Mouse (Mus musculus): Measurements from ENCODE around the gene Slc30a1. TPM values are rescaled to one million over a fixed set of nuclear protein-coding genes. Genes with fewer than 3 reads are reported as not detected.

Gene Slc30a1
- polyA plus RNA-seq, 1 experiment from 2014 or later = 3.1 TPM

- Histone ChIP-seq H3K4me2 (no peak overlapping the region), H3K27ac (no peak overlapping the region), H3K4me1 (0 out of 2 replicates have a peak, but pooled peaks cover 3% of the 10 kb centered on the region), H3K9ac (no peak overlapping the region), H3K27me3 (no peaks in the 10 kb centered on the region), H3K9me3 (no peaks in the 10 kb centered on the region), H3K4me3 (no peak overlapping the region), H3K36me3 (no peaks in the 10 kb centered on the region)
- ATAC-seq (ENCODE audit: borderline replicate concordance, extremely low read depth, low FRiP score, low TSS enrichment) = no peak
- WGBS = 62% methylated on average over 7 of the region's 7 CpGs
These were observed 21.8 kb downstream of the Slc30a1 start for GRCm38 (mm10) chr1:191928345-191928744.

- Histone ChIP-seq H3K36me3 (no peaks in the 10 kb centered on the region), H3K9ac (no peak overlapping the region), H3K27ac (no peak overlapping the region), H3K9me3 (no peaks in the 10 kb centered on the region), H3K27me3 (no peaks in the 10 kb centered on the region), H3K4me1 (0 out of 2 replicates have a peak, but pooled peaks cover 3% of the 10 kb centered on the region), H3K4me3 (no peak overlapping the region), H3K4me2 (no peak overlapping the region)
- 66% methylated on average over 8 of the region's 8 CpGs for WGBS
- no peak for ATAC-seq (ENCODE audit: borderline replicate concordance, extremely low read depth, low FRiP score, low TSS enrichment)
These were observed 22.5 kb downstream of the Slc30a1 start for GRCm38 (mm10) chr1:191929065-191929464.

GRCm38 (mm10) chr1:191929897-191930524, 23.4 kb downstream of the Slc30a1 start:
- H3K27me3 ChIP-seq = no peaks in the 10 kb centered on the region
- no peak for ATAC-seq (ENCODE audit: borderline replicate concordance, extremely low read depth, low FRiP score, low TSS enrichment)
- 0 out of 2 replicates have a peak, but pooled peaks cover 3% of the 10 kb centered on the region for H3K4me1 ChIP-seq
- no peak overlapping the region for H3K9ac ChIP-seq
- 69% methylated on average over 12 of the region's 12 CpGs for WGBS
- H3K4me2 ChIP-seq = no peak overlapping the region
- no peak overlapping the region for H3K4me3 ChIP-seq
- no peaks in the 10 kb centered on the region for H3K36me3 ChIP-seq
- H3K27ac ChIP-seq = no peak overlapping the region
- H3K9me3 ChIP-seq = no peaks in the 10 kb centered on the region

- H3K4me1 ChIP-seq = 0 out of 2 replicates have a peak, but pooled peaks cover 3% of the 10 kb centered on the region
- H3K9me3 ChIP-seq = no peaks in the 10 kb centered on the region
- H3K9ac ChIP-seq = no peak overlapping the region
- H3K4me2 ChIP-seq = no peak overlapping the region
- no peak for ATAC-seq (ENCODE audit: borderline replicate concordance, extremely low read depth, low FRiP score, low TSS enrichment)
- H3K27ac ChIP-seq = no peak overlapping the region
- H3K36me3 ChIP-seq = no peaks in the 10 kb centered on the region
- H3K27me3 ChIP-seq = no peaks in the 10 kb centered on the region
- 77% methylated on average over 3 of the region's 3 CpGs for WGBS
- H3K4me3 ChIP-seq = no peak overlapping the region
These were observed 24.0 kb downstream of the Slc30a1 start for GRCm38 (mm10) chr1:191930525-191931105.

GRCm38 (mm10) chr1:191932286-191932985, 25.9 kb downstream of the Slc30a1 start:
- 48% methylated on average over 8 of the region's 8 CpGs for WGBS
- Histone ChIP-seq H3K4me2 (no peak overlapping the region), H3K27ac (no peak overlapping the region), H3K36me3 (no peaks in the 10 kb centered on the region), H3K4me3 (no peak overlapping the region), H3K4me1 (0 out of 2 replicates have a peak, but pooled peaks cover 3% of the 10 kb centered on the region), H3K27me3 (no peaks in the 10 kb centered on the region), H3K9ac (no peak overlapping the region), H3K9me3 (no peaks in the 10 kb centered on the region)
- ATAC-seq (ENCODE audit: borderline replicate concordance, extremely low read depth, low FRiP score, low TSS enrichment) = no peak

- 64% methylated on average over 4 of the region's 4 CpGs for WGBS
- ATAC-seq (ENCODE audit: borderline replicate concordance, extremely low read depth, low FRiP score, low TSS enrichment) = no peak
These were observed 26.5 kb downstream of the Slc30a1 start for GRCm38 (mm10) chr1:191932986-191933632.

GRCm38 (mm10) chr1:191943638-191944037, 37.1 kb downstream of the Slc30a1 start:
- ATAC-seq (ENCODE audit: borderline replicate concordance, extremely low read depth, low FRiP score, low TSS enrichment) = no peak; the same call in 1 of the 2 replicates
- Histone ChIP-seq H3K4me1 (no peaks in the 10 kb centered on the region), H3K9ac (no peak overlapping the region), H3K9me3 (no peaks in the 10 kb centered on the region), H3K36me3 (no peaks in the 10 kb centered on the region), H3K4me2 (no peak overlapping the region), H3K27me3 (no peaks in the 10 kb centered on the region), H3K27ac (no peak overlapping the region), H3K4me3 (no peak overlapping the region)
- 67% methylated on average over 6 of the region's 6 CpGs for WGBS

More at GRCm38 (mm10) chr1:191932986-191933632, 26.5 kb downstream of the Slc30a1 start:
- Histone ChIP-seq H3K27ac (no peak overlapping the region), H3K4me3 (no peak overlapping the region), H3K4me1 (0 out of 2 replicates have a peak, but pooled peaks cover 1% of the 10 kb centered on the region), H3K36me3 (no peaks in the 10 kb centered on the region), H3K9ac (no peak overlapping the region), H3K4me2 (no peak overlapping the region), H3K27me3 (no peaks in the 10 kb centered on the region), H3K9me3 (no peaks in the 10 kb centered on the region)

GRCm38 (mm10) chr1:191945341-191945740, 38.8 kb downstream of the Slc30a1 start:
- Histone ChIP-seq H3K27ac (no peak overlapping the region), H3K4me3 (no peak overlapping the region), H3K4me1 (no peaks in the 10 kb centered on the region), H3K36me3 (no peaks in the 10 kb centered on the region), H3K4me2 (no peak overlapping the region), H3K9ac (no peak overlapping the region), H3K9me3 (no peaks in the 10 kb centered on the region), H3K27me3 (no peaks in the 10 kb centered on the region)
- no peak for ATAC-seq (ENCODE audit: borderline replicate concordance, extremely low read depth, low FRiP score, low TSS enrichment)
- 91% methylated on average over 8 of the region's 8 CpGs for WGBS

- ATAC-seq (ENCODE audit: borderline replicate concordance, extremely low read depth, low FRiP score, low TSS enrichment) = no peak
- Histone ChIP-seq H3K4me2 (no peak overlapping the region), H3K27ac (no peak overlapping the region), H3K9ac (no peak overlapping the region), H3K36me3 (no peaks in the 10 kb centered on the region), H3K9me3 (no peaks in the 10 kb centered on the region), H3K4me3 (no peak overlapping the region), H3K27me3 (no peaks in the 10 kb centered on the region), H3K4me1 (no peaks in the 10 kb centered on the region)
- WGBS = 76% methylated on average over 5 of the region's 5 CpGs
These were observed 39.2 kb downstream of the Slc30a1 start for GRCm38 (mm10) chr1:191945756-191946155.

- Histone ChIP-seq H3K9me3 (no peaks in the 10 kb centered on the region), H3K4me1 (no peaks in the 10 kb centered on the region), H3K4me2 (no peak overlapping the region), H3K27me3 (no peaks in the 10 kb centered on the region), H3K36me3 (no peaks in the 10 kb centered on the region), H3K9ac (no peak overlapping the region), H3K4me3 (no peak overlapping the region), H3K27ac (no peak overlapping the region)
- WGBS = 75% methylated on average over 7 of the region's 7 CpGs
- ATAC-seq (ENCODE audit: borderline replicate concordance, extremely low read depth, low FRiP score, low TSS enrichment) = no peak
These were observed 39.7 kb downstream of the Slc30a1 start for GRCm38 (mm10) chr1:191946261-191946660.

GRCm38 (mm10) chr1:191946835-191947234, 40.3 kb downstream of the Slc30a1 start:
- no peaks in the 10 kb centered on the region for H3K36me3 ChIP-seq
- H3K4me3 ChIP-seq = no peak overlapping the region
- H3K27ac ChIP-seq = no peak overlapping the region
- 48% methylated on average over 2 of the region's 2 CpGs for WGBS
- no peaks in the 10 kb centered on the region for H3K27me3 ChIP-seq
- H3K4me1 ChIP-seq = no peaks in the 10 kb centered on the region
- H3K4me2 ChIP-seq = no peak overlapping the region
- no peak overlapping the region for H3K9ac ChIP-seq
- no peaks in the 10 kb centered on the region for H3K9me3 ChIP-seq
- no peak for ATAC-seq (ENCODE audit: borderline replicate concordance, extremely low read depth, low FRiP score, low TSS enrichment)

GRCm38 (mm10) chr1:191947796-191948195, 41.2 kb downstream of the Slc30a1 start:
- whole genome bisulfite sequencing = 62% methylated on average over 8 of the region's 8 CpGs
- Histone ChIP-seq H3K36me3 (no peaks in the 10 kb centered on the region), H3K27ac (no peak overlapping the region), H3K9me3 (no peaks in the 10 kb centered on the region), H3K4me3 (no peak overlapping the region), H3K9ac (no peak overlapping the region), H3K4me2 (no peak overlapping the region), H3K27me3 (no peaks in the 10 kb centered on the region), H3K4me1 (no peaks in the 10 kb centered on the region)
- ATAC-seq (ENCODE audit: borderline replicate concordance, extremely low read depth, low FRiP score, low TSS enrichment) = no peak
